Mouse (Mus musculus) limb, embryonic 12.5 days (tissue): Measurements from ENCODE around the gene Gmeb2. TPM values are rescaled to one million over a fixed set of nuclear protein-coding genes. Genes with fewer than 3 reads are reported as not detected.

Source experiments
- ATAC-seq: fragments of 200-750 bp; cut with Nextera tagmentation; 2 replicates; pipeline ENCODE4 v1.8.0; 2017; ENCODE audit warnings: low read depth, moderate TSS enrichment; ENCODE audit not compliant: insufficient number of reproducible peaks, insufficient read depth, low FRiP score, low TSS enrichment
- H3K27ac ChIP-seq: fragments of 300-500 bp; sonication (generic); 2 replicates; pipeline ENCODE4 v1.5.1; 2016; ENCODE audit warnings: mild to moderate bottlenecking, moderate library complexity
- H3K27me3 ChIP-seq: fragments of 300-500 bp; sonication (generic); 2 replicates; pipeline ENCODE4 v1.6.1; 2016; ENCODE audit warnings: mild to moderate bottlenecking, moderate library complexity
- H3K36me3 ChIP-seq: fragments of 300-500 bp; sonication (generic); 2 replicates; pipeline ENCODE4 v1.6.1; 2016; ENCODE audit warnings: mild to moderate bottlenecking, moderate library complexity
- H3K4me1 ChIP-seq: fragments of 300-500 bp; sonication (generic); replicated peaks from 2 replicates; pipeline ENCODE4 v1.6.1; 2016
- H3K4me2 ChIP-seq: fragments of 300-500 bp; sonication (generic); 2 replicates; pipeline ENCODE4 v1.6.1; 2016; ENCODE audit warnings: mild to moderate bottlenecking, moderate library complexity
- H3K4me3 ChIP-seq: fragments of 300-500 bp; sonication (generic); replicated peaks from 2 replicates; pipeline ENCODE4 v1.5.1; 2016; ENCODE audit warnings: mild to moderate bottlenecking
- H3K9ac ChIP-seq: fragments of 300-500 bp; sonication (generic); replicated peaks from 2 replicates; pipeline ENCODE4 v1.6.1; 2016; ENCODE audit warnings: mild to moderate bottlenecking, moderate library complexity
- H3K9me3 ChIP-seq: fragments of 300-500 bp; sonication (generic); 2 replicates; pipeline ENCODE4 v1.6.1; 2016; ENCODE audit warnings: mild to moderate bottlenecking, moderate library complexity
- WGBS: fragments of 180-500 bp; shearing (Covaris S2); methylation state at CpG from one replicate; pipeline ENCODE4 v1.1.7; 2016; 5-methylcytosine and 5-hydroxymethylcytosine counted together
- polyA plus RNA-seq: library from polyadenylated mRNA; unstranded; fragments of >200 nt; fragmentation: Nextera tagmentation; extraction: Ambion mirVana; gene quantifications from 2 replicates; pipeline ENCODE4 v1.2.1, GENCODE M21; 2016

Gene Gmeb2
- polyA plus RNA-seq, 1 experiment from 2014 or later = 21.0 TPM

GRCm38 (mm10) chr2:181240806-181241440 is 46.9 kb downstream of the Gmeb2 start:
- Histone ChIP-seq H3K36me3 (0 out of 2 replicates have a peak, but pooled peaks cover 2% of the 10 kb centered on the region), H3K27ac (no peak overlapping the region), H3K4me1 (peaks cover 14% of the 10 kb centered on the region), H3K4me2 (peak overlapping the region; percentile 73), H3K4me3 (peak overlapping the region; percentile 48), H3K27me3 (no peaks in the 10 kb centered on the region), H3K9me3 (no peaks in the 10 kb centered on the region), H3K9ac (peak overlapping the region; percentile 50; the same call in 1 of the 2 replicates)
- no peak for ATAC-seq
- WGBS = 91% methylated on average over 13 of the region's 13 CpGs

GRCm38 (mm10) chr2:181239261-181239660 is 48.6 kb downstream of the Gmeb2 start:
- Histone ChIP-seq H3K27me3 (no peaks in the 10 kb centered on the region), H3K9ac (no peak overlapping the region), H3K27ac (no peak overlapping the region), H3K4me1 (peaks cover 14% of the 10 kb centered on the region), H3K36me3 (0 out of 2 replicates have a peak, but pooled peaks cover 2% of the 10 kb centered on the region), H3K4me3 (no peak overlapping the region), H3K4me2 (no peak overlapping the region), H3K9me3 (no peaks in the 10 kb centered on the region)
- 89% methylated on average over 9 of the region's 9 CpGs for WGBS
- no peak for ATAC-seq

- H3K27me3 ChIP-seq = no peaks in the 10 kb centered on the region
- H3K36me3 ChIP-seq = 0 out of 2 replicates have a peak, but pooled peaks cover 2% of the 10 kb centered on the region
- no peak overlapping the region for H3K4me3 ChIP-seq
- no peak overlapping the region for H3K9ac ChIP-seq
- 87% methylated on average over 2 of the region's 2 CpGs for WGBS
- ATAC-seq = no peak
- no peak overlapping the region for H3K4me2 ChIP-seq
- H3K4me1 ChIP-seq = peaks cover 14% of the 10 kb centered on the region
- H3K27ac ChIP-seq = no peak overlapping the region
- no peaks in the 10 kb centered on the region for H3K9me3 ChIP-seq
Measured at GRCm38 (mm10) chr2:181238861-181239260, 49.0 kb downstream of the Gmeb2 start.

- Histone ChIP-seq H3K4me3 (no peak overlapping the region), H3K4me1 (peaks cover 14% of the 10 kb centered on the region), H3K27ac (no peak overlapping the region), H3K9ac (no peak overlapping the region), H3K36me3 (0 out of 2 replicates have a peak, but pooled peaks cover 4% of the 10 kb centered on the region), H3K9me3 (no peaks in the 10 kb centered on the region), H3K4me2 (no peak overlapping the region), H3K27me3 (no peaks in the 10 kb centered on the region)
- no peak for ATAC-seq
- WGBS = 83% methylated on average over 10 of the region's 10 CpGs
Measured at GRCm38 (mm10) chr2:181238091-181238610, 49.7 kb downstream of the Gmeb2 start.

- Histone ChIP-seq H3K4me3 (no peak overlapping the region), H3K9ac (no peak overlapping the region), H3K27me3 (no peaks in the 10 kb centered on the region), H3K4me1 (peaks cover 13% of the 10 kb centered on the region), H3K36me3 (0 out of 2 replicates have a peak, but pooled peaks cover 7% of the 10 kb centered on the region), H3K9me3 (no peaks in the 10 kb centered on the region), H3K4me2 (no peak overlapping the region), H3K27ac (no peak overlapping the region)
- no peak for ATAC-seq
- WGBS = 88% methylated on average over 17 of the region's 17 CpGs
Measured at GRCm38 (mm10) chr2:181237251-181238014, 50.4 kb downstream of the Gmeb2 start.

- Histone ChIP-seq H3K4me1 (no peaks in the 10 kb centered on the region), H3K4me3 (no peak overlapping the region), H3K9me3 (no peaks in the 10 kb centered on the region), H3K27ac (no peak overlapping the region), H3K27me3 (no peaks in the 10 kb centered on the region), H3K4me2 (no peak overlapping the region), H3K36me3 (0 out of 2 replicates have a peak, but pooled peaks cover 7% of the 10 kb centered on the region), H3K9ac (no peak overlapping the region)
- 80% methylated on average over 23 of the region's 23 CpGs for WGBS
- no peak for ATAC-seq
Measured at GRCm38 (mm10) chr2:181235681-181236566, 51.9 kb downstream of the Gmeb2 start.

- H3K4me3 ChIP-seq = no peak overlapping the region
- H3K9me3 ChIP-seq = no peaks in the 10 kb centered on the region
- H3K36me3 ChIP-seq = 0 out of 2 replicates have a peak, but pooled peaks cover 7% of the 10 kb centered on the region
- H3K4me1 ChIP-seq = no peaks in the 10 kb centered on the region
- 91% methylated on average over 11 of the region's 11 CpGs for WGBS
- H3K9ac ChIP-seq = no peak overlapping the region
- H3K4me2 ChIP-seq = no peak overlapping the region
- ATAC-seq = no peak
- no peaks in the 10 kb centered on the region for H3K27me3 ChIP-seq
- H3K27ac ChIP-seq = no peak overlapping the region
Measured at GRCm38 (mm10) chr2:181234680-181235079, 53.2 kb downstream of the Gmeb2 start.

- Histone ChIP-seq H3K27ac (no peak overlapping the region), H3K9me3 (no peaks in the 10 kb centered on the region), H3K4me1 (peaks cover 1% of the 10 kb centered on the region), H3K4me3 (no peak overlapping the region), H3K4me2 (no peak overlapping the region), H3K9ac (no peak overlapping the region), H3K27me3 (no peaks in the 10 kb centered on the region), H3K36me3 (0 out of 2 replicates have a peak, but pooled peaks cover 7% of the 10 kb centered on the region)
- ATAC-seq = no peak
- WGBS = 90% methylated on average over 15 of the region's 15 CpGs
Measured at GRCm38 (mm10) chr2:181233443-181233842, 54.4 kb downstream of the Gmeb2 start.

- H3K27me3 ChIP-seq = no peaks in the 10 kb centered on the region
- peaks cover 11% of the 10 kb centered on the region for H3K4me1 ChIP-seq
- H3K9ac ChIP-seq = no peak overlapping the region
- H3K27ac ChIP-seq = no peak overlapping the region
- 0 out of 2 replicates have a peak, but pooled peaks cover 5% of the 10 kb centered on the region for H3K36me3 ChIP-seq
- peak overlapping the region; percentile 13; the same call in 1 of the 2 replicates for H3K4me2 ChIP-seq
- H3K4me3 ChIP-seq = no peak overlapping the region
- 77% methylated on average over 20 of the region's 20 CpGs for WGBS
- ATAC-seq = no peak
- H3K9me3 ChIP-seq = no peaks in the 10 kb centered on the region
Measured at GRCm38 (mm10) chr2:181231171-181231570, 56.7 kb downstream of the Gmeb2 start.

GRCm38 (mm10) chr2:181228335-181228734 is 59.5 kb downstream of the Gmeb2 start:
- 70% methylated on average over 1 of the region's 1 CpGs for WGBS
- H3K27me3 ChIP-seq = no peaks in the 10 kb centered on the region
- H3K4me2 ChIP-seq = no peak overlapping the region
- peaks cover 11% of the 10 kb centered on the region for H3K4me1 ChIP-seq
- 0 out of 2 replicates have a peak, but pooled peaks cover 4% of the 10 kb centered on the region for H3K36me3 ChIP-seq
- no peak for ATAC-seq
- H3K9me3 ChIP-seq = no peaks in the 10 kb centered on the region
- H3K4me3 ChIP-seq = no peak overlapping the region
- H3K27ac ChIP-seq = no peak overlapping the region
- no peak overlapping the region for H3K9ac ChIP-seq
